Mouse (Mus musculus) neutrophil, adult 5-6 weeks (primary cell): Measurements from ENCODE around the gene Pkp1. TPM values are rescaled to one million over a fixed set of nuclear protein-coding genes. Genes with fewer than 3 reads are reported as not detected.

Source experiments
- ATAC-seq: fragments of 151-379, 151-347 bp; 2 replicates; pipeline ENCODE4 v1.8.0; 2017; ENCODE audit warnings: mild to moderate bottlenecking, moderate TSS enrichment; ENCODE audit not compliant: insufficient number of reproducible peaks, poor library complexity, low FRiP score, severe bottlenecking; ENCODE audit errors: extremely low read depth
- total RNA-seq: library from RNA; stranded (forward); fragments of 200-1000 nt; gene quantifications from 2 replicates; pipeline ENCODE4 v1.2.3, GENCODE M21; 2017

The Pkp1 gene
- not detected in 2 replicates for total RNA-seq

DNA sequence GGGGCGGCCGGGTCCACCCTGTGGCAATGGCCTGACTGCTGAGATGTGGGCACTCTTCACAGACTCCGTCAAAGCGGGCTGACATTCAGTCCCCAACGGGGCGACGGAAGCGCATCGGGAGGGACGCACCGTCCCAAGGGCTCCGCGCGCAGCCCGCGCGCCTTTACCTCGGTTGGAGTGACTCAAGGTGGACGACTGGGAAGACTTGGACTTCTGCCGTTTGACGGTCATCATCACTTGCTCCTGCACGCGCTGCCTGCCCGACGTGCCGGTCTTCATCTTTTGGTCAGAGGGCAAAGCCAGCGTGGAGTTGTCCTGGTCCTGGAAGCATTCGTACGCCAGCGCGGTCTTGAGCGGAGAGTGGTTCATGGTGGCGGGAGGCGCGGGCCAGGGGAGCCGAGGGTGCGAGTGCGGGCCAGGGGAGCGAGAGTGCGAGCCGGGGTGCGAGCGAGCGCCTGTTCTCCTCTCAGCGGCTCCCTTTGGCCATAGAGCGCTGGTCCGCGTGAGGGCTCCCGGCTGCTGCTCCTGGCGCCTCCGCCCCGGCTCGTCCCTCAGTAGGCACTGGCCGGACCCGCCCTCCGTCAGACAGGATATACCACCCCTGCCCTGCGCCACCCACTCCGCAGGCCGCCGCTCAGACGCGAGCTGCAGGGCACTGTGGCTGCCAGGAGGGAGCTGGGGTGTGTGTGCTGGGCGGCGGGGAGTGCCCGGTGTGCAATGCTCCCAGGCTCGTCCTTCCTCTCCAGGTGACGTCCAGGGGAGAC lies at the start of gene Pkp1:
Gene Pkp1 (minus strand): TSS at position 564 of the 764 bp plus-strand sequence.
- no peak for ATAC-seq

DNA sequence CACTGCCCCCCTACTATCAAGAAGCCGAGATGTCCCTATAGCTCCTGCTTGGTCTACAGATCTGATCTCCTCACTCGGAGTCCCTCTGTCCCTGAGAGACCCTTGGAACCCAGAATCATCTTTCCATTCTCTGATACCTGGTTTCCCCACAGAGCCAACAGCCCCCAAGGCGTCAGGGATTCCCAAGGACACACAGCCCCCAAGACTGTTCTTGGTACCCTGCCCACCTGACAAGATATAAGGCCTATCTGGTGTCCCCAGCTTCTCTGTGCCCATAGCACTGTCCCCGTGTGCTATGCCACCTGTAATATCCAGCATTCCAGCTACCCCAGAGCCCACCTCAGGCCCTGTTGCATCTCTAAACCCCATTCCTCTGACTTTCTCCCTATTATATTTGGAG lies 48.7 kb upstream of the Pkp1 start:
- ATAC-seq, result no peak

DNA sequence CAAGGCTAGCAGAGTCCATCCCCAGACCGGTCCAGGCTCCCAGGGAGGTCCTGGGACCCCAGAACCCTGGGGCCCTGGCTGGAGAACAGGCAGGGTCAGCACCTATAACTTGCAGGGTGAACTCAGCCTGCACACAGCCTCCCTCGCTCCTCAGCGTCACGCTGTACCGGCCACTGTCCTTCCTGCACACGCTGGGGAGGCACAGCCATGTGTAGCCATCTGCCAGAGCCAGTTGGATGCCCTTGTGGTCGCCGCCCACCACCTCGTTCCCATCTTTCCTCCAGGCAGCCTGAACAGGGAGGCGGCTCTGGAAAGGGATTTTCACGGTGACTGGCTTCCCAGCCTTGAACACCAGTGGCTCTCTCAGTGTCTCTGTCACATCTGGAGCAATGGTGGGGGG lies 45.6 kb upstream of the Pkp1 start:
- no peak for ATAC-seq

DNA sequence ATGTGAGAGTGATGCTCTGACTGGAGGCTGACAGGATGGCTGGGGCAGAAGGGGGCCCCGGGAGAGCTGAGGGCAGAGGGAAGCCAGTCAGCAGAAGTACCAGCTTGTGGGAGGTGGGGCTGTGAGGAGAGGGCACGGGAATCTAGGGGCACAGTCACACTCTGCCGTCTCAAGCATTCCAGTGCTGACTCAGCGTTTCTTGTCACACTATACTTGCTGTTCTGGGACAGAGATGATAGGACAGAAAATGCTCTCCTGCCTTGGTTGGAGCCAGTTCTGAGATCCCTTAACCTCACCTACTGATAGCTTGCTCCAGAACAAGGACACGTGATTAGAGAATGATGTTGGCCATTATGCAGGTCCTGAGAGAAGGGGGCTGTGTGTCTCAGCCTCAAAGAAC lies 44.2 kb upstream of the Pkp1 start:
- no peak for ATAC-seq

DNA sequence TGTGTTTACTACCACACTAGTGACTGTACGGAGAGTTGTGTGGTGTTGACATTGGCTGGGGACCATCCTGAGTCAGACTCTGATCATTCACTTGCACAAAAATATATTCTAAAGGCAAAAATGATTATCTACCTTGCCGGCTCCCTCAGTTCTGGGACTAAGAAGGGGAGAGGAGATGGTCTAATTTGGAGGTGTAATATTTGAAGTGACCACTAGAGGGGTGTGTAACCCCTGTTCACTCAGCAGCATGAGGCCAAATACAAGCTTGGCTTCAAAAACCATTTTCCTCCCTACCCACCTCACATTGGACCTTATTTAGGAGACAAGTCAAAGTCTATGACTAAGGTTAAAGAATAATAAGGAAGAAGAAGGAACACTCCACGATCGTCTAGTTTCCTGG lies 39.5 kb upstream of the Pkp1 start:
- no peak for ATAC-seq

DNA sequence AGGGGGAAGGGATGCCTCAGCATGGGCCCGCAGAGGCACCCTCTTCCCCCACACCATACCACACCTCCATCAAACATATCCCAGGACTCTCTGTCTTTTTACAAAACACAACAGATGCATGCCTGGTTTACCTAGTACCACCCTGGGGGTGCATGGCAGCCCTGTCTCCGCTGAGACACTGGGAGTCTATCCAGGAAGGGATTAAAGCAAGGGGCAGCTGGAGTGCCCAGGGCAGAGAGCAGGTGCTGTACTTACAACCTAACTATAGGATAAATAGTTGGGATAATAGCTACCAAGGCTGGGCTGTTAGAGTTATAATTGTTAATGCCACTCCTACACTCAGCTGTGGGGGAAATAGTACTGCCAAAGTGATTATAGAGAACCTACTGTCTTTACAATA lies 29.9 kb upstream of the Pkp1 start:
- ATAC-seq, result no peak

DNA sequence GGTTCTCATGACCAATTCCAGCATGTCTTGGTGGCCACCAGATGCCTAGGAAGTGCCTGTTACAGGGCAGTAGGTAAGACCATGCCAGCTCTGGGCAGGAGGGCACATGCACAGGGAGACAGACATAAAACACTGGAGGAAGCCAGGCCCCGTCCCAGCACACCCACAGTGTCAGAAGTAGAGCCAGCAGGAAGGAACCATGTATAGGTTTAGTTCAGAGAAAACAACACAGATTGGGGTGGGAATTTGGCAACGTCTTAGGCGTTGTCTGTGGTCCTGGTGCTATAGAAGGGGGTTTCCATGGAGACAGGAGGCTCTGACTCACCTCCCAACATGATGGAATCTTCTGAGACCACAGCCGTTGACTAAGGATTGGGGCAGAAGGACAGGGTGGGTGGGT lies 27.2 kb upstream of the Pkp1 start:
- no peak for ATAC-seq

DNA sequence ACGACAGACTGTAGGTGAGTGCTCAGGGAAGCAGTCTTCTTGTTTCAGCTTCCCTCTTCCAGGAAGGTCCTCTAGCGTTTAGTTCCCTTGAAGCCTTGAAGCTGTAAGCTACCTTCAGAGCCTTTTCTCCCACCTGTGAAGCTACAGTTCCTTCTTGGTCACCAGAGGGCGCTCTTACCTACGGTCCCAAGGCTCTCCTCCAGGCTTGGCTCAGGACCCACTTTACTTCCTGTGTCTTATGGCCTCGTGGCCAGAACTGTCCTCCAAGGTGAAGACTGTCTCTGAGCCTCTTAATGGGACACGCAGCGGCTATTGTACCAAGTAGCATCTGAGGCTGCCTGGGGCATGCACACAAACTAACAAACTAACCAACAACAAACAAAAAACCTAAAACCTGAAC lies 26.7 kb upstream of the Pkp1 start:
- ATAC-seq, result no peak

DNA sequence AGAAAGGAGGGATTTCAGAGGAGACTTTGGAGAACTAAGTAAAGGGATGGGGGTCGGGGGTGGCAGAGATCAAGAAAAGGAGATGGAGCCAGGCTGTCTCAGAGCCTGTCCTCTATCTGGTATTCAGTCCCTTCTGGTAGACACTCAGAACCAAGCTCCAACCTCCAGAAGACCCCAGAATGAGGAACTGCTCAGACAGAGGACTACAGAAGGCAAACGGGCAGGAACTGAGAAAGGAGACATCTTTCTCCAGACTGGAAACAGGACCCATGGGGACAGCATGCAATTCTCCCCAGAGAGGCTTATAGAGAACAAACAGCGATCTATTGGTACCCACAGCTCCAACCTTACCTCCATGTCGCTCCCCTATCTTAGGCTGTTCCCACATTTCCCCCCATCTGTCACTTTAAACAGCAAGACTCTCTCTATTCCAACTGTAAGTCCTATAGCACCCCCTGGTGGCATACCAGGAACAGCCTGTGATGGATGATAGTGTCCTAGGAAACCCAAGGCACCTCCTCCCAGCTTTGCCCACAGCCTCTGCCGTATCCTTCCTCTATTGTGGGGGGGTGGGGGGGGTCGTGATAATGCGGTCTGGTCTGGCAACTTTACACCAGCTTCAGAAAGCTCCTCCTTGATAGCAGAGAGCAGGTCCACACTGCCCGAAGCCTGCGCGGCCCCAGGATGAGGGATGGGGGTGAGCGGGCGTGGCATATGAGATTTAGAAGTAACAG lies 25.7 kb upstream of the Pkp1 start:
- no peak for ATAC-seq

DNA sequence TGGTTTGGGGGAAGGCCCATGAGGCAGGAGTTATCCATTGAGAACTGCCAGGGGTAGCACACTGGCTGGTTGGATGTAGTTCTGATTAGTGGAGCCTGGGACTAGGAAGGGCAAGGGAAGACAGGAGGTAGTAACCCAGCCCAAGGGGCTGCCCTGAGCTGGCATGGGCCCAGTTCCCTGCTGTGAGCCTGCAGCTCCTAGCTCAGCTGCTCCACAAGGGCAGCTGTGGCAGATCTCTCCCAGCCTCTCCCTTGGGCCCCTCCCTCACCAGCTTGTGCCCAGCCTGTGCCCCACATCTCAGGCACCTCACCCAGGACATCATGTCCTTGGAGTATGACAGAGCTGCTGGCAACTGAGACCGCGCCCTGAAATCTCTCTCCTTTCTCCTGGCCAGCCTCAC lies 24.7 kb upstream of the Pkp1 start:
- 0 out of 2 replicates have a peak, but pooled peaks have one; percentile 7 for ATAC-seq

DNA sequence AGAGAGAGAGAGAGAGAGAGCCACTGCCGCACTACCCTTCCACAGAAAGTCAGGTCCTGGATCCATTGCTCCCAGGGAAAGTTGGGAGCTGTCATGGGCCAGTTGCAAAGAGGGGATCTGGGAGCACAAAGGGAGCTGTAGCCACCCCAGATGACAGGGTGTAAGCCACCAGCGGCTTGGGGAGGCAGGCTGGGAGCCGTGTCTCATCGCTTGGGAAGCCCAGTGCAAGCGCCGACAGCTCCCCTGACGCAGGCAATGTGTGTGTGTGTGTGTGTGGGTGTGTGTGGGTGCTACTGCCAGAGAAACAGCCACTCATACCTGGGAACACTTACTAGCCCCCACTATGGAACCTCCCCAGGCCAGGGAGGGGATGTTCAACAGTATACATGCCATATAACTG lies 23.1 kb upstream of the Pkp1 start:
- no peak for ATAC-seq

DNA sequence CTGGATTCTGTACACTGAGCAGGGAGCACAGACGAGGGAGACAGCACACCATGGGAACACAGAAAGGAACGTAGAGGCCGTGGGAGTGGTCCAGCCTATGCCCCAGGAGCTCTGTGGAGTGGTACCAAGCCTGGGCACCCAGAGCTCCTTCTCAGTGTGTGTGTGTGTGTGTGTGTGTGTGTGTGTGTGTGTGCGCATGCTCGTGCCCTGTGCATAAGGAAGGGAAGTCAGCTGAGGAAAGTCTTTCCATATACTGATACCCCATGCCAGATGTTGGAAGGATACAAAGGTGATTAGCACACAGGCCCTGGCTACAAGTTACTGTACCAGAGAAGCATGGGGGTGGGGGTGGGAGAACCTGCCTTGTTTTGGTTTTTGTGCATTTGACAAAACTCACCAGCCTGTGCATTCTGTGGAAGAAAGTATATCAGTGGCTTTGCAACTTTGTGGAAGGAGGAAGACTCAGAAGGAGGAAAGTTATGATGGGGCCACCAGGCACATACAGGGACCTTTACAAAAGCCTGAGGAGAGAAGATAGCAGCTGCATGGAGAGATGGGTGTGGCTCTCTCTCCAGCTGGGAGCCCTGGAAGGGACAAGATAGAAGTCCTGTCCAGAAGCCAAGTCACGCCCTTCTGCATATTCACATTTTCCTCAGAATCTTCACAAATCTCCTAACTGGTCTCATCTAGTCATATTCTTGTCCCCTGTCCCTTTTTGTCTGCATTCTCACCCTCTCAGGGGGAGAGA lies 22.4 kb upstream of the Pkp1 start:
- ATAC-seq, result no peak

DNA sequence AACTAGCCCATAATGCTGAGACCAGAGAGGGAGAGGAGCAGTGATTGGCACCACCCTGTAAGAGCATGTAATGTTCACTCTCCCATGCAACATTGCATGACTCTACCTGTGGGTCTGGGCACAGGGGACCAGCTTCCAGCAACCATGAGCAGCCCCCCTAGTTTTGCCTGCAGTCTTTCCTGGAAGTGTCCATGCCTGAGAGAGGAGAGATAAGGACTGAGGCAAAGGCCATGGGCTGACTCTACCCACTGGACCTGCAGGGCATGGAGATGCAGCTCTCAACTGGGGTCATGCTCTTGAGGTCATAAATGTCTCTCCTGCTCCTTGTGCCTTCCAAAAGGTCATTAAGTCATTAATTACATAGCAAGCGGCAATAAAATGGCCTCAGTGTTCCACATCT lies 17.1 kb upstream of the Pkp1 start:
- ATAC-seq, result no peak

DNA sequence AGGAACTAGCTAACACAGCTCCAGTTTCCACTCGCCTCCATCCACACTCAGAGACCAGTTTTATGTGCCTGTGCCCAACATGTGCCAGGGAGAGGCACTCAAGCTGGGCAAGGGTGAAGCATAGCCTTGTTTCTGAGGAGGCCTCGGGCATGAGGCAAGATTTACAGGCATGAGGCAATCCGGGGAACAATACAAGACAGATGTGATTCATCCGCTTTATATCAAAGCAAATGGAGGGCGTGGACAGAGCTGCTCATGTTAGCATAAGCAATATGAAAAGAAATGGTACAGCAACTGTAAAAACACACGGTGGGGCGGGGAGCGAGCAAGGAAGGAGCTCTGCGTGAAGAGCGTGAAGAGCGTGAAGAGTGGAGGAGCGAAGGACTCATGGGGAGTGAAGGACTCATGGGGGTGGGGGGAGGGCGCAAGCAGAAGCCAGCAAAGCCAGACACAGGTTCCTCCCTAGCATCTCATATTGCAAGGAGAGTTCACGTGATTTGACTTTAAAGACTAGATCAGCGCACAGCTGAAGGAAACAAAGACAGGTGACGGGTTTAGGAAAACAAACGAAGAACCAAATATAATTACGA lies 14.8 kb upstream of the Pkp1 start:
- no peak for ATAC-seq

DNA sequence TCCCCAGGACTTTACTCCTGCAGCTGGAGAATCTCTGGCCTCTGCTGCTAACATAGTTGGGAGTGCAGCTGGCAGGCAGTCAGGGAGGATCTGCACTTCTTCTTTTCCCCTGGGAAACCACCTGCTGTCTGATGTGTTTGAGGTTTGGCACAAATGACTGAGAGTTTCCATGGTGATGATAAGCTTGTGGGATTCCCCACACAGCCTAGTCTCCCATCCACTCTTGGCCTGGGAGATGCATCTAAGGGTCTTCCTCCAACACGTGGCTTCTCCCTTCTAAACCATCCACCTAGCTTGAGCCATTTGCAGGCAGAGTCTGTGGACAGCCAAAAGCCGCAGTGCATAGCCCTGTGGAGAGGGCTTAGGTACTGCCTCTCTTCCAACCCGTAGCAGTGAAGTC lies 10.9 kb upstream of the Pkp1 start:
- ATAC-seq, result no peak

DNA sequence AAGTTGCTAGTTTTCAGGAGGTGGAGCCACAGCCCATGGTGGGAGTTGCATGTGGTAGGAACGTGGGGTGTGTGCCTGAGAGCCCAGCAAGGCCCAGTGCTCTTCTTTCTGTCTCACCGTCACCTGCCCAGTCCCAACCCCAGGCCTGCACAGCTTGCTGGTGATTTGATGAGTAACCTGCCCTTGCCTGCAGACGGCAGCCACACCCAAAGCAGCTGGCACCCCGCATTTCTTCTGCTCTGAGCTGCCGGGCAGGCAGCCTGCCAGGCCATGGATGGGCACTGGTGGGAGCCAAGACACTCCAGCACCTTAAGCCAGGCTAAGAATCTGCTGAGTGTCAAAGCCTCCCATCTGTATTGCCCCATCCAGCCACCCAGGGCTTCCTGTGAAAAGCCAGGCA lies 6.8 kb upstream of the Pkp1 start:
- ATAC-seq, result no peak

DNA sequence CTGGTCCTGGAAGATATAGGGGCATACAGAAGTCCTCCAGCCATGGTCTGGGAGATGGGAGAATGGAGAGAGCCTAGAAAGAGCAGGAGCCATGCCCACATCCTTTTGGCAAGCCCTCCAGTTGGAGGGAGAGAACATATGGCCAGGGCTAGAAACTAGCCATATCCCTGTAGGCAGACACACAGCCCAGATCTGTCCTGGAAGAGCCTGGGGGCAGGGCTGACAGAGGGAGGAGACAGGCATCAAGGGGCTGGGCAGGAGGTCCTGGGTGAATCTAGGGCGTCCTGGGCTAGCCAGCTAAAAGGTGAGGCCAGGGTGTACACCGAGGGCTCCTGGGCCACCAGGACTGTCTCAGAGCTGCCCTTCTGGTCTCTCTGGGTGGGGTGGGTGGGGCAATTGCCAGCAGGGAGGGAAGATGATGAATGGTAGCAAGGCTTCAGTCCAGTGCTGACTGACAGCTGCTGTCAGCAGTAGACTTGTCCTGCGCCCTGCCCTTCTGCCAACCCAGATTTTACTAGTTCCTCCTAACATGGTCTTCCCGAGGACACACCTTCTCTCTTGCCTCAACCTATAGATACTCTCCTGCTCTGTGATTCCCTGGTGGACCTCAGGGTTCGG lies 5.5 kb upstream of the Pkp1 start:
- ATAC-seq, result no peak

DNA sequence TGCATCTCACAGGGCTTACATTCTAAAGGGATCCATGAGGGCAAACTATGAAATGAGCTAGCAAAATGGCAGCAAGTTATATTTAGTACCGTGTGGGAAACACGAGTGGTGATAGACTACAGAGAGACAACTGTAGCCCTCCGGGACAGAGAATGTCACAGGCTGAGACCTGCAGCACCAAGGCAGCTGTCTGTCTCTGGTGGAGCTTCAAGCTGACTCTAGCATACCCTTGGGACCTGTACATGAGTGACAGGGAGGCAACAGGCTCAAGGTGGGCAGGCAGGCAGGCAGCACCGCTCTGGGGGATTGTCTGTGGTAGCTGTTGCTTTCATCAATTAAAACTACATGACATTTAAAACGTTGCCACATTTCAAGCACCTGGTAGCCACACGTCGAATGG lies 4.2 kb upstream of the Pkp1 start:
- ATAC-seq, result no peak

DNA sequence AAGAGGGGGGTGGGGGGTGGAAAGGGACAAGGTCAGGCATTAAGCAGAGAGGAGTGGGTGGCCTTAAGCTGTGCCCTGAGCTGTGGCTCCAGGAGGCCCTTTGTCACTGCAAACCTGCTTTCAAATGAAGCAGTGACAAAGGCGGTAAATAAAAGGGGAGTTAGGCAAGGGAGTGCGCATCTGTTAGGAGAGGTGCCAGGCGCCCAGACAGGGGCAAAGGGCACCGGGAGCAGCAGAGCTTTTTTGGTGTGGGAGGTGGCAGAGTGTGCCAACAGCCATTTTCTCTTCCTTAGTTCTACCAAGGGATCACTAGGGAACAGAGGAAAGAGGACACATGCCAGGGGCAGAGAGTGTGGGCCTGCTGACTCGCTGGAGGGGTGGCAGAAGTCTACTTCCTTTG lies 1.8 kb downstream of the Pkp1 start:
- ATAC-seq, result no peak
